Mouse (Mus musculus) CH12.LX (cell line): ENCODE measurements around the gene Zfyve19.

Experiments
- CHD2 ChIP-seq: IDR thresholded peaks from 2 replicates; pipeline ENCODE4 v1.6.1; 2011; ENCODE audit warnings: low read length, improper control_type of control experiment
- CTCF ChIP-seq, 2 experiments: IDR thresholded peaks in 1 of 2; conservative IDR thresholded peaks in 1 of 2; 2 replicates each; pipeline ENCODE4 v1.5.1; 2011 to 2012; ENCODE audit warnings: low read depth in 2 of 2, low read length in 2 of 2, improper control_type of control experiment in 1 of 2, inconsistent platforms in 1 of 2, mild to moderate bottlenecking in 1 of 2, moderate library complexity in 1 of 2
- E2F4 ChIP-seq: IDR thresholded peaks from 2 replicates; pipeline ENCODE4 v1.6.1; 2011; ENCODE audit warnings: low read depth, low read length, improper control_type of control experiment; ENCODE audit not compliant: insufficient replicate concordance
- EP300 ChIP-seq: IDR thresholded peaks from 2 replicates; pipeline ENCODE4 v1.6.1; 2011; ENCODE audit warnings: low read length, improper control_type of control experiment
- MAFK ChIP-seq: IDR thresholded peaks from 2 replicates; pipeline ENCODE4 v1.6.1; 2011; ENCODE audit warnings: low read length, improper control_type of control experiment; ENCODE audit not compliant: insufficient replicate concordance
- RAD21 ChIP-seq: IDR thresholded peaks from 2 replicates; pipeline ENCODE4 v1.6.1; 2011; ENCODE audit warnings: low read depth, mild to moderate bottlenecking, low read length, improper control_type of control experiment, moderate library complexity
- SIN3A ChIP-seq: IDR thresholded peaks from 2 replicates; pipeline ENCODE4 v1.6.1; 2012; ENCODE audit warnings: low read length, improper control_type of control experiment, inconsistent platforms
- USF1 ChIP-seq: IDR thresholded peaks from 2 replicates; pipeline ENCODE4 v1.6.1; 2014; ENCODE audit warnings: low read depth, mild to moderate bottlenecking, inconsistent platforms, low read length, improper control_type of control experiment

- TF ChIP-seq E2F4 (no peak), CTCF (conservative IDR thresholded peaks at IDR 0.05 in 1 of 2, IDR thresholded peaks at IDR 0.05 in 1 of 2; ENCODE audit: low read depth in 2 of 2, low read length in 2 of 2) (no peak), EP300 (no peak), CHD2 (no peak), RAD21 (no peak), USF1 (no peak), SIN3A (no peak), MAFK (no peak)
Observed at GRCm38 (mm10) chr2:119207961-119208343, 465 bp upstream of the Zfyve19 start.
